Mouse (Mus musculus): ENCODE results near the gene Krtcap3.
A peak's percentile ranks its signal among the peaks of the same experiment; 100 is the strongest.

- TF ChIP-seq CTCF (IDR thresholded peaks at IDR 0.05; ENCODE audit: control insufficient read depth, insufficient read depth, low read length), result no peak
- TF ChIP-seq POLR2A (IDR thresholded peaks at IDR 0.05; ENCODE audit: borderline replicate concordance, control insufficient read depth, low read depth, low read length), result peak; percentile 92; the same call in 1 of the 2 replicates
These were observed 10.6 kb upstream of the Krtcap3 start, which contains the start of the genes Nrbp1 and Gm9970 for GRCm38 (mm10) chr5:31240637-31241521.

Data from bone marrow, adult 2 months (tissue).